Mouse (Mus musculus) hindbrain, postnatal 0 days (tissue): Measurements from ENCODE around the gene Nudcd3. TPM values are rescaled to one million over a fixed set of nuclear protein-coding genes. Genes with fewer than 3 reads are reported as not detected.

Experiments used
- ATAC-seq: fragments of 200-750 bp; cut with Nextera tagmentation; 2 replicates; pipeline ENCODE4 v1.8.0; 2017; ENCODE audit warnings: mild to moderate bottlenecking, moderate TSS enrichment, moderate library complexity
- DNase-seq: peaks from one replicate; pipeline ENCODE4 v3.0.0-alpha.2; 2015; ENCODE audit warnings: low spot score
- H3K27ac ChIP-seq: fragments of 300-500 bp; sonication (generic); 2 replicates; pipeline ENCODE4 v1.5.1; 2014; ENCODE audit warnings: mild to moderate bottlenecking
- H3K27me3 ChIP-seq: fragments of 300-500 bp; sonication (generic); 2 replicates; pipeline ENCODE4 v1.6.1; 2014; ENCODE audit warnings: low read length, mixed read lengths; ENCODE audit not compliant: insufficient read depth
- H3K36me3 ChIP-seq: fragments of 300-500 bp; sonication (generic); 2 replicates; pipeline ENCODE4 v1.6.1; 2014; ENCODE audit warnings: low read length, mixed read lengths; ENCODE audit not compliant: insufficient read depth
- H3K4me1 ChIP-seq: fragments of 300-500 bp; sonication (generic); 2 replicates; pipeline ENCODE4 v1.6.1; 2014; ENCODE audit warnings: antibody characterized with exemption, low read length, mixed read lengths; ENCODE audit not compliant: insufficient read depth
- H3K4me2 ChIP-seq: fragments of 300-500 bp; sonication (generic); 2 replicates; pipeline ENCODE4 v1.6.1; 2014; ENCODE audit warnings: low read depth, mild to moderate bottlenecking, low read length, moderate library complexity, mixed read lengths
- H3K4me3 ChIP-seq: fragments of 300-500 bp; sonication (generic); 2 replicates; pipeline ENCODE4 v1.5.1; 2014; ENCODE audit warnings: low read length
- H3K9ac ChIP-seq: fragments of 300-500 bp; sonication (generic); replicated peaks from 2 replicates; pipeline ENCODE4 v1.6.1; 2014; ENCODE audit warnings: mild to moderate bottlenecking, low read length, moderate library complexity, mixed read lengths
- H3K9me3 ChIP-seq: fragments of 300-500 bp; sonication (generic); 2 replicates; pipeline ENCODE4 v1.6.1; 2016; ENCODE audit warnings: low read length, mixed read lengths
- CTCF ChIP-seq: IDR thresholded peaks from 2 replicates; pipeline ENCODE4 v1.5.1; 2016; ENCODE audit warnings: antibody characterized with exemption, control low read depth, low read depth
- WGBS: fragments of 180-500 bp; shearing (Covaris S2); extraction: QIAGEN DNeasy Blood & Tissue Kit; methylation state at CpG from one replicate; pipeline ENCODE4 v1.1.7; 2014; 5-methylcytosine and 5-hydroxymethylcytosine counted together
- polyA plus RNA-seq: library from polyadenylated mRNA; unstranded; fragments of >200 nt; fragmentation: Nextera tagmentation; extraction: Ambion mirVana; gene quantifications from 2 replicates; pipeline ENCODE4 v1.2.1, GENCODE M21; 2015
- total RNA-seq: library from RNA; depleted of rRNA; stranded (reverse); fragments of >200 nt; gene quantifications from 2 replicates; pipeline ENCODE4 v1.2.3, GENCODE M21; 2014

Gene Nudcd3
- total and polyA plus RNA-seq, 2 experiments from 2014 or later, result 63.6 to 66.7 TPM

GRCm38 (mm10) chr11:6198449-6198848 is 1.8 kb downstream of the Nudcd3 start:
- Histone ChIP-seq H3K27me3 (no peaks in the 10 kb centered on the region), H3K27ac (no peak overlapping the region), H3K4me3 (0 out of 2 replicates have a peak overlapping the region, but pooled peaks have one; percentile 92), H3K36me3 (no peaks in the 10 kb centered on the region), H3K9ac (no peak overlapping the region), H3K4me2 (peak overlapping the region; percentile 91), H3K9me3 (no peaks in the 10 kb centered on the region), H3K4me1 (peaks cover 12% of the 10 kb centered on the region; the same call in 1 of the 2 replicates)
- WGBS, result 91% methylated on average over 4 of the region's 4 CpGs
- no peak for ATAC-seq
- no peak for DNase-seq
- TF ChIP-seq CTCF, result no peak

- TF ChIP-seq CTCF, result no peak
- Histone ChIP-seq H3K27ac (no peak overlapping the region), H3K4me3 (no peak overlapping the region), H3K9ac (no peak overlapping the region), H3K4me1 (peaks cover 12% of the 10 kb centered on the region; the same call in 1 of the 2 replicates), H3K9me3 (no peaks in the 10 kb centered on the region), H3K36me3 (peaks cover 9% of the 10 kb centered on the region; the same call in 1 of the 2 replicates), H3K27me3 (no peaks in the 10 kb centered on the region), H3K4me2 (no peak overlapping the region)
- DNase-seq, result no peak
- 91% methylated on average over 8 of the region's 8 CpGs for WGBS
- no peak for ATAC-seq
Observed at GRCm38 (mm10) chr11:6196780-6197179, 3.4 kb downstream of the Nudcd3 start.

GRCm38 (mm10) chr11:6187878-6188277 is 12.3 kb downstream of the Nudcd3 start:
- 0% methylated on average over 2 of the region's 2 CpGs for WGBS
- ATAC-seq, result peak; percentile 82
- H3K4me3 ChIP-seq, result no peak overlapping the region

GRCm38 (mm10) chr11:6187399-6187798 is 12.8 kb downstream of the Nudcd3 start:
- Histone ChIP-seq H3K9ac (no peak overlapping the region), H3K27ac (no peak overlapping the region), H3K9me3 (no peaks in the 10 kb centered on the region), H3K27me3 (no peaks in the 10 kb centered on the region), H3K4me1 (0 out of 2 replicates have a peak, but pooled peaks cover 6% of the 10 kb centered on the region), H3K4me3 (no peak overlapping the region), H3K4me2 (no peak overlapping the region), H3K36me3 (peaks cover 10% of the 10 kb centered on the region; the same call in 1 of the 2 replicates)
- no peak for TF ChIP-seq CTCF
- DNase-seq (no peak), ATAC-seq (0 out of 2 replicates have a peak, but pooled peaks have one; percentile 46)
- WGBS, result 86% methylated on average over 3 of the region's 3 CpGs

More at GRCm38 (mm10) chr11:6187878-6188277, 12.3 kb downstream of the Nudcd3 start:
- Histone ChIP-seq H3K9me3 (no peaks in the 10 kb centered on the region), H3K4me1 (0 out of 2 replicates have a peak, but pooled peaks cover 6% of the 10 kb centered on the region), H3K36me3 (peaks cover 12% of the 10 kb centered on the region; the same call in 1 of the 2 replicates), H3K4me2 (no peak overlapping the region), H3K27ac (no peak overlapping the region), H3K27me3 (no peaks in the 10 kb centered on the region), H3K9ac (no peak overlapping the region)
- TF ChIP-seq CTCF, result peak; percentile 99
- DNase-seq, result peak; percentile 96

- 51% methylated on average over 11 of the region's 11 CpGs for WGBS
- Histone ChIP-seq H3K36me3 (no peaks in the 10 kb centered on the region), H3K27ac (no peak overlapping the region), H3K27me3 (no peaks in the 10 kb centered on the region), H3K4me2 (no peak overlapping the region), H3K9me3 (no peaks in the 10 kb centered on the region), H3K4me1 (peaks cover 7% of the 10 kb centered on the region; the same call in 1 of the 2 replicates), H3K4me3 (no peak overlapping the region), H3K9ac (no peak overlapping the region)
- DNase-seq (no peak), ATAC-seq (no peak)
- no peak for TF ChIP-seq CTCF
Observed at GRCm38 (mm10) chr11:6184202-6184935, 15.8 kb downstream of the Nudcd3 start.

GRCm38 (mm10) chr11:6183246-6183645 is 17.0 kb downstream of the Nudcd3 start:
- H3K36me3 ChIP-seq, result no peaks in the 10 kb centered on the region
- TF ChIP-seq CTCF, result no peak
- peaks cover 13% of the 10 kb centered on the region for H3K4me1 ChIP-seq
- H3K27me3 ChIP-seq, result no peaks in the 10 kb centered on the region
- H3K4me2 ChIP-seq, result no peak overlapping the region
- no peaks in the 10 kb centered on the region for H3K9me3 ChIP-seq
- 58% methylated on average over 2 of the region's 2 CpGs for WGBS
- no peak overlapping the region for H3K27ac ChIP-seq
- ATAC-seq, result no peak
- no peak for DNase-seq
- no peak overlapping the region for H3K4me3 ChIP-seq
- H3K9ac ChIP-seq, result no peak overlapping the region
